Mouse (Mus musculus) hindbrain, embryonic 16.5 days (tissue): ENCODE data around the gene Fos. TPM values are rescaled to one million over a fixed set of nuclear protein-coding genes. Genes with fewer than 3 reads are reported as not detected.

ENCODE experiments used
- ATAC-seq: fragments of 200-750 bp; cut with Nextera tagmentation; 2 replicates; pipeline ENCODE4 v1.8.0; 2017; ENCODE audit warnings: moderate TSS enrichment, moderate library complexity
- H3K27ac ChIP-seq: fragments of 300-500 bp; sonication (generic); 2 replicates; pipeline ENCODE4 v1.5.1; 2014; ENCODE audit warnings: low read depth, mild to moderate bottlenecking, control low read depth, low read length, moderate library complexity
- H3K27me3 ChIP-seq: fragments of 300-500 bp; sonication (generic); replicated peaks from 2 replicates; pipeline ENCODE4 v1.6.1; 2014; ENCODE audit warnings: low read length; ENCODE audit not compliant: control insufficient read depth, insufficient read depth
- H3K36me3 ChIP-seq: fragments of 300-500 bp; sonication (generic); 2 replicates; pipeline ENCODE4 v1.6.1; 2014; ENCODE audit warnings: mild to moderate bottlenecking, low read length, moderate library complexity, mixed read lengths; ENCODE audit not compliant: control insufficient read depth, insufficient read depth
- H3K4me1 ChIP-seq: fragments of 300-500 bp; sonication (generic); 2 replicates; pipeline ENCODE4 v1.6.1; 2014; ENCODE audit warnings: low read depth, low read length; ENCODE audit not compliant: control insufficient read depth, insufficient read depth
- H3K4me2 ChIP-seq: fragments of 300-500 bp; sonication (generic); 2 replicates; pipeline ENCODE4 v1.6.1; 2014; ENCODE audit warnings: mild to moderate bottlenecking, low read length, control low read depth, moderate library complexity
- H3K4me3 ChIP-seq: fragments of 300-500 bp; sonication (generic); 2 replicates; pipeline ENCODE4 v1.5.1; 2014; ENCODE audit warnings: mild to moderate bottlenecking, low read length, control low read depth, moderate library complexity
- H3K9ac ChIP-seq: fragments of 300-500 bp; sonication (generic); 2 replicates; pipeline ENCODE4 v1.6.1; 2014; ENCODE audit warnings: low read depth, mild to moderate bottlenecking, control low read depth, low read length, moderate library complexity
- H3K9me3 ChIP-seq: fragments of 300-500 bp; sonication (generic); 2 replicates; pipeline ENCODE4 v1.6.1; 2014; ENCODE audit warnings: mild to moderate bottlenecking, low read length, moderate library complexity; ENCODE audit not compliant: control insufficient read depth
- WGBS: fragments of 180-500 bp; shearing (Covaris S2); extraction: QIAGEN DNeasy Blood & Tissue Kit; methylation state at CpG from one replicate; pipeline ENCODE4 v1.1.7; 2014; 5-methylcytosine and 5-hydroxymethylcytosine counted together
- polyA plus RNA-seq: library from polyadenylated mRNA; unstranded; fragments of >200 nt; fragmentation: Nextera tagmentation; extraction: Ambion mirVana; gene quantifications from 2 replicates; pipeline ENCODE4 v1.2.1, GENCODE M21; 2015

Fos gene
- polyA plus RNA-seq, 1 experiment from 2014 or later, result 3.9 TPM

GRCm38 (mm10) chr12:85437172-85437876 lies 36.4 kb upstream of the Fos start:
- peak; percentile 69 for ATAC-seq
- Histone ChIP-seq H3K27ac (no peak overlapping the region; the same call in 1 of the 2 replicates), H3K27me3 (peaks cover 2% of the 10 kb centered on the region; the same call in 1 of the 2 replicates), H3K4me1 (peaks cover 26% of the 10 kb centered on the region), H3K36me3 (no peaks in the 10 kb centered on the region), H3K9me3 (no peaks in the 10 kb centered on the region), H3K4me3 (no peak overlapping the region), H3K9ac (no peak overlapping the region), H3K4me2 (no peak overlapping the region)
- WGBS, result 34% methylated on average over 17 of the region's 17 CpGs

- no peaks in the 10 kb centered on the region for H3K9me3 ChIP-seq
- ATAC-seq, result no peak
- no peaks in the 10 kb centered on the region for H3K36me3 ChIP-seq
- 89% methylated on average over 1 of the region's 1 CpGs for WGBS
- H3K4me2 ChIP-seq, result no peak overlapping the region
- H3K4me1 ChIP-seq, result no peaks in the 10 kb centered on the region
- H3K27ac ChIP-seq, result no peak overlapping the region
- H3K9ac ChIP-seq, result no peak overlapping the region
- H3K27me3 ChIP-seq, result no peaks in the 10 kb centered on the region
- no peak overlapping the region for H3K4me3 ChIP-seq
Measured at GRCm38 (mm10) chr12:85443456-85443855, 30.2 kb upstream of the Fos start.

GRCm38 (mm10) chr12:85444646-85445045 lies 29.0 kb upstream of the Fos start:
- no peaks in the 10 kb centered on the region for H3K4me1 ChIP-seq
- H3K27ac ChIP-seq, result no peak overlapping the region
- H3K9me3 ChIP-seq, result no peaks in the 10 kb centered on the region
- H3K4me2 ChIP-seq, result no peak overlapping the region
- ATAC-seq, result no peak
- H3K36me3 ChIP-seq, result no peaks in the 10 kb centered on the region
- no peak overlapping the region for H3K4me3 ChIP-seq
- no peaks in the 10 kb centered on the region for H3K27me3 ChIP-seq
- WGBS, result 53% methylated on average over 6 of the region's 6 CpGs
- no peak overlapping the region for H3K9ac ChIP-seq

- Histone ChIP-seq H3K27me3 (no peaks in the 10 kb centered on the region), H3K36me3 (no peaks in the 10 kb centered on the region), H3K4me3 (no peak overlapping the region), H3K9me3 (no peaks in the 10 kb centered on the region), H3K9ac (no peak overlapping the region), H3K27ac (no peak overlapping the region), H3K4me1 (peaks cover 2% of the 10 kb centered on the region; the same call in 1 of the 2 replicates), H3K4me2 (no peak overlapping the region)
- WGBS, result 85% methylated on average over 6 of the region's 6 CpGs
- ATAC-seq, result no peak
Measured at GRCm38 (mm10) chr12:85447009-85447408, 26.7 kb upstream of the Fos start.

GRCm38 (mm10) chr12:85447490-85447889 lies 26.2 kb upstream of the Fos start:
- H3K9ac ChIP-seq, result no peak overlapping the region
- H3K4me1 ChIP-seq, result peaks cover 5% of the 10 kb centered on the region; the same call in 1 of the 2 replicates
- 83% methylated on average over 4 of the region's 4 CpGs for WGBS
- no peak for ATAC-seq
- no peak overlapping the region for H3K4me3 ChIP-seq
- no peaks in the 10 kb centered on the region for H3K9me3 ChIP-seq
- no peaks in the 10 kb centered on the region for H3K36me3 ChIP-seq
- H3K4me2 ChIP-seq, result no peak overlapping the region
- H3K27me3 ChIP-seq, result no peaks in the 10 kb centered on the region
- H3K27ac ChIP-seq, result no peak overlapping the region

GRCm38 (mm10) chr12:85449478-85449877 lies 24.2 kb upstream of the Fos start:
- no peak overlapping the region for H3K4me2 ChIP-seq
- no peak overlapping the region for H3K27ac ChIP-seq
- H3K36me3 ChIP-seq, result no peaks in the 10 kb centered on the region
- no peaks in the 10 kb centered on the region for H3K27me3 ChIP-seq
- no peak for ATAC-seq
- WGBS, result 92% methylated on average over 1 of the region's 1 CpGs
- peaks cover 5% of the 10 kb centered on the region; the same call in 1 of the 2 replicates for H3K4me1 ChIP-seq
- H3K4me3 ChIP-seq, result no peak overlapping the region
- H3K9ac ChIP-seq, result no peak overlapping the region
- H3K9me3 ChIP-seq, result no peaks in the 10 kb centered on the region

GRCm38 (mm10) chr12:85451693-85452491 lies 21.8 kb upstream of the Fos start:
- WGBS, result 47% methylated on average over 22 of the region's 22 CpGs
- ATAC-seq, result no peak

GRCm38 (mm10) chr12:85455065-85456058 lies 18.3 kb upstream of the Fos start:
- ATAC-seq, result peak; percentile 99
- Histone ChIP-seq H3K4me1 (peaks cover 17% of the 10 kb centered on the region), H3K27me3 (no peaks in the 10 kb centered on the region), H3K4me2 (peak overlapping the region; percentile 87), H3K9ac (peak overlapping the region; percentile 55), H3K9me3 (no peaks in the 10 kb centered on the region), H3K4me3 (peak overlapping the region; percentile 42), H3K27ac (peak overlapping the region; percentile 90), H3K36me3 (no peaks in the 10 kb centered on the region)
- 1% methylated on average over 43 of the region's 44 CpGs for WGBS

More at GRCm38 (mm10) chr12:85451693-85452491, 21.8 kb upstream of the Fos start:
- Histone ChIP-seq H3K9me3 (no peaks in the 10 kb centered on the region), H3K4me3 (no peak overlapping the region), H3K9ac (peak overlapping the region; percentile 41), H3K27ac (no peak overlapping the region), H3K4me1 (peaks cover 17% of the 10 kb centered on the region), H3K27me3 (no peaks in the 10 kb centered on the region), H3K36me3 (no peaks in the 10 kb centered on the region), H3K4me2 (0 out of 2 replicates have a peak overlapping the region, but pooled peaks have one; percentile 12)
